ENCODE assay signal across 1 mouse cellular context in the genomic region with DNA sequence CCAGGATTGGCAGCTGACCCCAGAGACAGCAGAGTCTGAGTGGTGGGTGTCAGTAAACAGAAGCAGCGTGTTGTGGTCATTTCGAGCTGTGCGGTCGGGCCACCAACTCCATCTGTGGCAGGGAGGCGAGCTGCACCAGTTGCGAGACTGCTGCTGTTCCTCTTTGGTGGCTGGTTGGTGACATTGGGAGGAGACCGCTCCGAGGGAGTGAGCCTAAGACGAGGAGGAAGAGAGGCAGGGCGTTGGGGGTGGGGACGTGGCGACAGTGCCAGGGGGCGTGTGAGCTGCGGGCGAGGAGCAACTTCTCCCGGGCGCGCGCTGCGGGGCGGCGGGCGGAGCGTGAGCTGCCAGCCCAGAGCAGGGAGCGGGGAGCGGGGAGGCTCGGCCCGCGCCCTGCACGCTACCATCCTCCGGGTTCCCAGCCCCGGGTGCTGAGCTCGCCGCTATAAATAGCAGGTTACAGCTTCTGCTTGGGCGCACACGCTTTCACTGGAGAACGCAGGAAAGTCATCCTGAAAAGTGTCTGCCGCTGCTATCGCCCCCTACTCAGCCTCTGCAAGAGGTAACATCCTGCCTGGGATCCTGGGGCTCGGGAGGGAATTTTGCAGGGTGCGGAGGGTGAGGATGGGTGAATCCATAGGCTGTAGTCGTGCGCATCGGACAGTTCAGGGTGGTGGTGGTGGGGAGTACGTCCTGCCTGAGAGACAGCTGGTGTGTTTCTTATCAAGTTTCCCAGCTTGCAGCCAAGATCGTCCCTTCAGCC.
TF ChIP-seq lines count a peak whose summit lies in the region.

Inpp4b (plus strand) TSS at position 321 of the 763 bp plus-strand sequence.

TF ChIP-seq in CH12.LX, 34 proteins besides CTCF, POLR2A, EP300 and RAD21 (continued from another document):
- no peak for TF ChIP-seq MAX (IDR thresholded peaks at IDR 0.05; ENCODE audit: low read length)
- peak; percentile 54; the same call in 1 of the 2 replicates for TF ChIP-seq TCF12 (IDR thresholded peaks at IDR 0.05; ENCODE audit: low read depth, low read length)
- TF ChIP-seq SIN3A (IDR thresholded peaks at IDR 0.05; ENCODE audit: low read length) = 0 out of 2 replicates have a peak, but pooled peaks have one; percentile 6
